Mouse (Mus musculus): ENCODE measurements at regions not wholly inside any gene's neighbourhood (a gene's known extent, or its start where the extent isn't known, plus 50 kb on each side); places are given as distances from the start of the nearest gene placed in this dataset.

DNA sequence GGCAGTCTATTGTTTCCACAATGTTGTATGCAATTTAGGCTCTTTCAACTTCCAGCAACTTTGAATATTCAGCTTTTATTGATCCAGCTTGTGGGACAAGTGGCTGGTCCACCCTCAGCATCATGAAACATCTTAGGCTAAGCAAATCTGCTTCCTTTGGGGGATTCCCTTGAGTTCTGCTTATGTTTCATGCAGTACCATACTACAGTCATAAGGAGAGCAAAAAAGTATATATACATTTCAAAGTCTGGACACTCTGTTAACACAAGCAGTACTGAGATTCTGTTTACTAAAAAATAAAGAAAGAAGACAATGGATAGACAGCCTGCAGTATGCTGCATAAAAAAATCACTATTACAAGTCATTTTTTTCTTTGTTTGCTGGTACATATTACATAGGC is 233.7 kb upstream of the Gm9767 start:
- TF ChIP-seq CTCF (IDR thresholded peaks at IDR 0.05; ENCODE audit: low read depth, low read length): no peak
- TF ChIP-seq POLR2A (IDR thresholded peaks at IDR 0.05; ENCODE audit: extremely low read depth, insufficient read depth, low read length): no peak
